ENCODE assay signal across 8 mouse cellular contexts in the genomic region with DNA sequence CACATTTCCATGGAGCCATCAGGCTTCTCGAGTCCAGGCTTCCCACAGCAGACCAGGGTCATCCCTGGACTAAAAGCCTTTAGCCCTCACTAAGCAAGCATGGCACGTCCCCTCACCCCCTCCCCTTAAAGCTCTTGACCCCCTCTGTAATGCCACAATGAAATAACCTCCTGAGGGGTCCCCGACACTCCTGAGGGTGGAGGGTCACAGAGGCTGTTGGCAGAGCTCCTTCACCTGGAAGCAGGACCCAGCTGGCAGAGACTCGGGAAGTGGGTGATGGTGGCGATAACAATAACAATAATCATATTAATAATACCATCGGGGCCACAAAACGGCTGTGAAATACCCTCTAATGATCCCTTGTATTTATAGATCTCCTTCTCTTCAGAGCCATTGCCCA. TPM values are rescaled to one million over a fixed set of nuclear protein-coding genes. Genes with fewer than 3 reads are reported as not detected.
DNase-seq lines count a peak whose midpoint lies in the region; ATAC-seq lines count a peak whose summit lies in the region.

A gene (minus strand): TSS at position 101 of the 400 bp plus-strand sequence.

- intact Hi-C loops in left cerebral cortex, postnatal 36 days (cut with DNase I), result loop anchor here (1.0 to 10.0 kb wide), 2 partner anchors 43 to 162 kb away; no protein-coding TSS in a partner anchor

- H3K27me3 ChIP-seq in forebrain, embryonic 13.5 days, result peaks cover 45% of the 10 kb centered on the region

- DNase-seq in layer of hippocampus, adult 8-10 months (ENCODE audit: low spot score in 2 of 2), result no peak
- no peak for DNase-seq in layer of hippocampus, adult 9-10 months (ENCODE audit: low spot score)
- DNase-seq in adrenal gland, postnatal 10 days, result no peak
- DNase-seq in left cerebral cortex, postnatal 36 days (ENCODE audit: low spot score in 2 of 2), result no peak
- DNase-seq in right cerebral cortex, postnatal 25 days, result no peak
- DNase-seq in testis, postnatal 14 days (ENCODE audit: low spot score), result no peak
- DNase-seq in B cell, adult 2 months, result no peak

- H3K36me3 ChIP-seq in forebrain, embryonic 13.5 days (ENCODE audit: poor library complexity, severe bottlenecking), result no peaks in the 10 kb centered on the region

- 74% methylated on average over 7 of the region's 7 CpGs for WGBS in forebrain, embryonic 13.5 days

- no peak within 1 kb of the TSS for H3K27ac ChIP-seq in forebrain, embryonic 13.5 days

- no peak within 1 kb of the TSS for H3K4me3 ChIP-seq in forebrain, embryonic 13.5 days

- ATAC-seq in forebrain, embryonic 13.5 days, result no peak

- H3K9ac ChIP-seq in forebrain, embryonic 13.5 days, result peak within 1 kb of the TSS; percentile 43

- peaks cover 14% of the 10 kb centered on the region for H3K4me1 ChIP-seq in forebrain, embryonic 13.5 days

- peak within 1 kb of the TSS; percentile 42 for H3K4me2 ChIP-seq in forebrain, embryonic 13.5 days

- no peaks in the 10 kb centered on the region for H3K9me3 ChIP-seq in forebrain, embryonic 13.5 days (replicated peaks)

RNA-seq across cellular contexts. Expression of the gene that starts here (rescaled TPM):
- 10 to 100 TPM in 3 of 4 experiments, 1 to 10 TPM in 1; 9.6 to 14.2 (median 11.8) TPM for total RNA-seq in layer of hippocampus, adult 8-10 months (2022)
- total RNA-seq in adrenal gland, postnatal 10 days (2021), result 10 to 100 TPM; 14.3 to 16.3 TPM
- polyA plus RNA-seq in forebrain, embryonic 13.5 days (2015; fragmentation: Nextera tagmentation; extraction: Ambion mirVana), result 18.3 and 18.8 TPM in 2 replicates
- total RNA-seq in left cerebral cortex, postnatal 36 days (2021), result 10 to 100 TPM; 13.1 to 14.5 TPM
